Mouse (Mus musculus) neural tube, embryonic 15.5 days (tissue): ENCODE measurements around the gene Rnf187. TPM values are rescaled to one million over a fixed set of nuclear protein-coding genes. Genes with fewer than 3 reads are reported as not detected.

Experiments used
- ATAC-seq: fragments of 200-750 bp; cut with Nextera tagmentation; 2 replicates; pipeline ENCODE4 v1.8.0; 2017; ENCODE audit warnings: mild to moderate bottlenecking, moderate TSS enrichment, moderate library complexity; ENCODE audit not compliant: low FRiP score
- H3K27ac ChIP-seq: fragments of 300-500 bp; sonication (generic); replicated peaks from 2 replicates; pipeline ENCODE4 v1.5.1; 2015; ENCODE audit warnings: mild to moderate bottlenecking, inconsistent platforms
- H3K27me3 ChIP-seq: fragments of 300-500 bp; sonication (generic); replicated peaks from 2 replicates; pipeline ENCODE4 v1.6.1; 2015; ENCODE audit warnings: inconsistent platforms
- H3K36me3 ChIP-seq: fragments of 300-500 bp; sonication (generic); 2 replicates; pipeline ENCODE4 v1.6.1; 2015; ENCODE audit warnings: inconsistent platforms
- H3K4me1 ChIP-seq: fragments of 300-500 bp; sonication (generic); 2 replicates; pipeline ENCODE4 v1.6.1; 2015; ENCODE audit warnings: inconsistent platforms
- H3K4me2 ChIP-seq: fragments of 300-500 bp; sonication (generic); 2 replicates; pipeline ENCODE4 v1.6.1; 2015; ENCODE audit warnings: inconsistent platforms, mild to moderate bottlenecking, moderate library complexity
- H3K4me3 ChIP-seq: fragments of 300-500 bp; sonication (generic); replicated peaks from 2 replicates; pipeline ENCODE4 v1.5.1; 2015; ENCODE audit warnings: mild to moderate bottlenecking, inconsistent platforms
- H3K9ac ChIP-seq: fragments of 300-500 bp; sonication (generic); replicated peaks from 2 replicates; pipeline ENCODE4 v1.6.1; 2015; ENCODE audit warnings: mild to moderate bottlenecking, inconsistent platforms
- H3K9me3 ChIP-seq: fragments of 300-500 bp; sonication (generic); replicated peaks from 2 replicates; pipeline ENCODE4 v1.6.1; 2016; ENCODE audit warnings: inconsistent platforms
- WGBS: fragments of 180-500 bp; shearing (Covaris S2); methylation state at CpG from one replicate; pipeline ENCODE4 v1.1.7; 2015; ENCODE audit warnings: mixed read lengths; 5-methylcytosine and 5-hydroxymethylcytosine counted together
- polyA plus RNA-seq: library from polyadenylated mRNA; unstranded; fragments of >200 nt; fragmentation: Nextera tagmentation; extraction: Ambion mirVana; gene quantifications from 2 replicates; pipeline ENCODE4 v1.2.1, GENCODE M21; 2015

The Rnf187 gene
- polyA plus RNA-seq, 1 experiment from 2014 or later: 636 TPM

- peaks cover 21% of the 10 kb centered on the region for H3K4me1 ChIP-seq
- no peak overlapping the region for H3K4me2 ChIP-seq
- H3K27me3 ChIP-seq: no peaks in the 10 kb centered on the region
- H3K9ac ChIP-seq: no peak overlapping the region
- 72% methylated on average over 4 of the region's 4 CpGs for WGBS
- ATAC-seq: no peak
- H3K27ac ChIP-seq: no peak overlapping the region
- H3K9me3 ChIP-seq: no peaks in the 10 kb centered on the region
- no peak overlapping the region for H3K4me3 ChIP-seq
- H3K36me3 ChIP-seq: peaks cover 52% of the 10 kb centered on the region
These were observed 7.1 kb downstream of the Rnf187 start for GRCm38 (mm10) chr11:58931576-58931975.

DNA sequence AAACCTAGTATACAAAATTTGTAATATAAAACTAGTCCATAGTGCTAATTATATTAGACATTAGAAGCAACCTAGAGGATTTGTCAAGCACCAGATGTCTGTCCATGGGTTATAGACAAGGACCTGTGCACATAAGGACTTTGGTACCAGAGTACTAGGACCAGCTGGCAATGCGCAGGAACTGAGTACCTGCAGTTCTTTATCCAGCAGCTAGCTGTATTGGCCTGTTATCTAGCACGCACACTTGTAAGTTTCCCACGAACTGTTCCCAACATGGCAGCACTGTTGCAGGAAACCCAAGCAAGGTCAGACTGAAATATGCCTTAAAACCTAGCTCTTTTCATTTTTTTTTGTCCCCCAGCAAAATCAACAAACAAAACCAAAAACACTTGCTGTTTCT is 8.5 kb downstream of the Rnf187 start:
- WGBS: 93% methylated on average over 3 of the region's 3 CpGs
- Histone ChIP-seq H3K4me3 (no peak overlapping the region), H3K9ac (no peak overlapping the region), H3K4me1 (peaks cover 10% of the 10 kb centered on the region; the same call in 1 of the 2 replicates), H3K4me2 (no peak overlapping the region), H3K9me3 (no peaks in the 10 kb centered on the region), H3K27me3 (no peaks in the 10 kb centered on the region), H3K36me3 (peaks cover 40% of the 10 kb centered on the region), H3K27ac (no peak overlapping the region)
- no peak for ATAC-seq

- H3K9ac ChIP-seq: no peak overlapping the region
- no peaks in the 10 kb centered on the region for H3K27me3 ChIP-seq
- no peak for ATAC-seq
- no peak overlapping the region for H3K27ac ChIP-seq
- no peak overlapping the region for H3K4me2 ChIP-seq
- peaks cover 37% of the 10 kb centered on the region for H3K36me3 ChIP-seq
- H3K4me3 ChIP-seq: no peak overlapping the region
- WGBS: 58% methylated on average over 3 of the region's 3 CpGs
- H3K4me1 ChIP-seq: peaks cover 7% of the 10 kb centered on the region; the same call in 1 of the 2 replicates
- H3K9me3 ChIP-seq: no peaks in the 10 kb centered on the region
These were observed 9.1 kb downstream of the Rnf187 start for GRCm38 (mm10) chr11:58929641-58930040.

DNA sequence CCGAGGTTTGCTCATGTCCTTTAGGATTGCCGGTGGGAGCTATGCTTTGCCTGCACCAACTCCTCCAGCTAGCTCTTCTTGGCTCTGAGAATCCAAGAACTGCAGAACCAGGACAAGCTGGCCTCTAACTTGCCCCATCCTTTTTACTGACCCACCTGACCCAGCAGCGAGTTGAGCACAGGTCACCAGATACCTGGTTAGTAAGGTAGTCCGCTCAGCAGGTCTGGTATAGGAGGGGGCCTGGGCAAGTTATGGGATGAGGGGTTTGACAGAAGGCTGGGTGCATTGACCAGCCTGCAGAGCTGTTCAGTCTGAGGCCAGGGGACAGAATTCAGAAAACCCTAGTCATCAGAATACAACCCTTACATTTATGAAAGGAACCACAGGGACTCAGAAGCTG is 9.7 kb downstream of the Rnf187 start:
- Histone ChIP-seq H3K4me1 (peaks cover 7% of the 10 kb centered on the region; the same call in 1 of the 2 replicates), H3K9me3 (no peaks in the 10 kb centered on the region), H3K36me3 (peaks cover 31% of the 10 kb centered on the region), H3K9ac (no peak overlapping the region), H3K4me3 (no peak overlapping the region), H3K27me3 (no peaks in the 10 kb centered on the region), H3K27ac (no peak overlapping the region), H3K4me2 (no peak overlapping the region)
- 82% methylated on average over 3 of the region's 4 CpGs for WGBS
- ATAC-seq: no peak

DNA sequence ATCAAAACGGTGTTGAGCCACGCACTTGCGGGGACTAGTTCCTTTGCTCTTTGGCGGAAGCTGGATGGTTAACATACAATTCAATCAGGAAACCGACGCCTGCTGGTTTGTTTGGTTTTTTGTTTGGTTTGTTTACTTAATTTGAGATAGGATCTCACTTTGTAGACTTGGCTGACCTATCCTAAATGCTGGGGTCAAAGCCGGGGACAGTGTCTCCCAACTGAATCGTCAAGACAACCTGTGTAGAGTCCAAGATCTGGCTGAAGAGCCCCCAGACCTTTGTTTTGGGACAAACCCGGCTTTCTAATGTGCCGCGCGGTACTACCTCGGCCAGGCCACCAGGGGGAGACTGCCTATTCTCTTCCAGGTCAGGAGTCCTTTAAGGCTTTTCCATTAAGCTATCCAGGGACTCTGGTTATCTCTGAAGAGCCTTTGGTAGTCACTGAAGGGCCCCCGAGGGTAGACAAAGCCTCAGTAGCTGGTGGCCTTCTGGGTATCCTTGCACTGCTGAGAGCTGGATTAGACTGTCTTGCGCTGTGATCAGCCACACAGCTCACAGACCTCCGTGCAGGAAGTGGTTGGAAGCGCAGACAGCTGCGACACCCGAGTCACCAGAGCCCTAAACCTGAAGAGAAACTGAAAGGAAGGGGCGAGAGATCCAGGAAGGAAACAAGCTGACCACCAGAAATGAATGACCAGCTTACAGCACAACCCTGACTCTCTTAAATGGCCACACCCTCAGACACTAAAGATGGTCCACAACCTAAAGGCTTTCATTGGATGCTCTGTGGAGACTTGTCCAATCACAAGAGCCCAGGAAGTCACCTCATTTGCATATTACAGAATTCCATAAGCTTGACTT is 10.7 kb downstream of the Rnf187 start:
- Histone ChIP-seq H3K4me2 (peak overlapping the region; percentile 39), H3K9ac (0 out of 2 replicates have a peak overlapping the region, but pooled peaks have one; percentile 20), H3K4me1 (peaks cover 7% of the 10 kb centered on the region; the same call in 1 of the 2 replicates), H3K27me3 (no peaks in the 10 kb centered on the region), H3K4me3 (0 out of 2 replicates have a peak overlapping the region, but pooled peaks have one; percentile 9), H3K36me3 (peaks cover 21% of the 10 kb centered on the region), H3K27ac (peak overlapping the region; percentile 58), H3K9me3 (no peaks in the 10 kb centered on the region)
- ATAC-seq: peak; percentile 76; the same call in 1 of the 2 replicates
- 37% methylated on average over 20 of the region's 20 CpGs for WGBS

DNA sequence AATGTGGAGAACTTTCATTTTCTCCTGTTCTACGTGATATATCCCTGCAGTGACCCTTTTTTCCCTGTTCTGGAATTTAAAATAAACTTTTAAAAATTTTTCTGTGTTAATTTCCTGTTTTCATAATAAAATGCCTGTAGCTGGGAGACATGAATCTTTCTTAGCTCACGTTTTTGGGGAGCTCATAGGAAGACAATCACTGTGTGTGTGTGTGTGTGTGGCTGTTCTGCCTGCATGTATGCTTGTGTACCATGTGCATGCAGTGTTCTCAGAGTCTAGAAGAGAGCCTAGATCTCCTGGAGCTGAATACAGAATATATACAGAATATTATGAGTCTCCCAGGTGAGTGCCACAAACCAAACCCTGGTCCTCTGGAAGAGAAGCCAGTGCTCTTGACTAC is 11.7 kb downstream of the Rnf187 start:
- WGBS: 81% methylated on average over 2 of the region's 2 CpGs
- no peak for ATAC-seq
- no peak overlapping the region for H3K9ac ChIP-seq

GRCm38 (mm10) chr11:58926651-58927050 is 12.1 kb downstream of the Rnf187 start:
- 97% methylated on average over 2 of the region's 3 CpGs for WGBS
- no peak overlapping the region for H3K4me3 ChIP-seq
- ATAC-seq: no peak
- H3K27ac ChIP-seq: no peak overlapping the region
- no peak overlapping the region for H3K9ac ChIP-seq
- H3K27me3 ChIP-seq: no peaks in the 10 kb centered on the region
- peaks cover 7% of the 10 kb centered on the region; the same call in 1 of the 2 replicates for H3K4me1 ChIP-seq
- H3K4me2 ChIP-seq: no peak overlapping the region
- H3K36me3 ChIP-seq: peaks cover 7% of the 10 kb centered on the region
- no peaks in the 10 kb centered on the region for H3K9me3 ChIP-seq

More for the DNA sequence above, 11.7 kb downstream of the Rnf187 start:
- H3K27ac ChIP-seq: no peak overlapping the region
- peaks cover 7% of the 10 kb centered on the region; the same call in 1 of the 2 replicates for H3K4me1 ChIP-seq
- no peak overlapping the region for H3K4me2 ChIP-seq
- H3K9me3 ChIP-seq: no peaks in the 10 kb centered on the region
- no peak overlapping the region for H3K4me3 ChIP-seq
- peaks cover 11% of the 10 kb centered on the region for H3K36me3 ChIP-seq
- no peaks in the 10 kb centered on the region for H3K27me3 ChIP-seq

DNA sequence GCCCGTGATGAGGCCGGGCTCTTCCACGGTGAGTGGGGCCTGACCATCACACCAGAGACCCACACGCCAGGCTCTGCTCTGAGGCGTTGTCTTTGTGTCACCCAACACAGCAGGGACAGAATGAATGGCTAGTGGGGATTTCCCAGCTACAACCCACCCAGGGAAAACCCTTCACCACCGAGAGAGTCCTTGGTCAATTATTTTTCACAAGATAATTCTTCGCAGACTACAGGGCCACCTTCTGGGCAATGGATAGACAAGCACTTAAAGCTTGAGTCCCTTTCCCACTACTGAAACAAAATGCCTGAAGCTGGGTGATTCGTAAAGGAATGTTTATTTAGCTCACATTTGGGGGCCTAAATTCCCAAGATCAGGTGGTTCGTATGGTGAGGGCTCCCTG is 16.3 kb downstream of the Rnf187 start:
- Histone ChIP-seq H3K4me1 (no peaks in the 10 kb centered on the region), H3K4me2 (no peak overlapping the region), H3K9me3 (no peaks in the 10 kb centered on the region), H3K36me3 (no peaks in the 10 kb centered on the region), H3K9ac (no peak overlapping the region), H3K27me3 (no peaks in the 10 kb centered on the region), H3K4me3 (no peak overlapping the region), H3K27ac (no peak overlapping the region)
- 85% methylated on average over 9 of the region's 9 CpGs for WGBS
- ATAC-seq: no peak

GRCm38 (mm10) chr11:58918759-58919158 is 20.0 kb downstream of the Rnf187 start:
- Histone ChIP-seq H3K4me2 (no peak overlapping the region), H3K9me3 (no peaks in the 10 kb centered on the region), H3K27ac (no peak overlapping the region), H3K36me3 (no peaks in the 10 kb centered on the region), H3K9ac (no peak overlapping the region), H3K4me3 (no peak overlapping the region), H3K27me3 (no peaks in the 10 kb centered on the region), H3K4me1 (0 out of 2 replicates have a peak, but pooled peaks cover 6% of the 10 kb centered on the region)
- ATAC-seq: no peak
- WGBS: 78% methylated on average over 5 of the region's 5 CpGs

DNA sequence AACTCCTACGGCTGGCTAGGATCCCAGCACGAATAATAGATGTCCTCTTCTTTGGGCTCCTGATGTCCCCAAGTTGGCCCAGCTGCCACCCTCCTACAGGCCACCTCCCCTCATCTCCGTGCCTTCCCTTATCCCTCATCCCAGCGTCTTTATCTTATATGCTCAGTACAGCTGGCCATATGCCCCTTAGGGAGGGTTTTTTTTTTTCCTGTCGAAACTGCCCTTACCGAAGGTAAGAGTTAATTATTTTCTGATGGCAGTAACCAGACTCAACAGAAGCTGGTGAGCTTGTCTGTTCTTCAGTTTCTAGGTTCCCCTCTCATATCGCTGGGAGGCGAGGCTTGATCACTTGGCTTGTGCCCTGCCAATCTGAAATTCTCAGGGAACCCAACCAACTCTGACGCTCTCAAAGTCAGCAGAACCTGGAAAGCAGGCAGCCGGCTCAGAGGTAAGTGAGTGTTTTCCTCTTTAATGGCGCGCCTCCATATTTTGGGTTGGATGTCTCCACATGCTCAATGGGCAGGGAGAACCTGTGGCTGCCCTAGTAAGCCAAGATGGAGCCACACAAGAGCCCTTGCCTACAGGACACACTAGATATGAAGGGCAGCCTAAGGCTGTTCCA is 20.9 kb downstream of the Rnf187 start, which contains the start of gene Btnl10:
Gene Btnl10 (plus strand): TSS at position 164 of the 622 bp plus-strand sequence.
- H3K4me3 ChIP-seq: no peak within 1 kb of the TSS
- ATAC-seq: no peak
- no peak within 1 kb of the TSS for H3K4me2 ChIP-seq
- no peaks in the 10 kb centered on the region for H3K27me3 ChIP-seq
- H3K9me3 ChIP-seq: no peaks in the 10 kb centered on the region
- 89% methylated on average over 12 of the region's 12 CpGs for WGBS
- 0 out of 2 replicates have a peak, but pooled peaks cover 6% of the 10 kb centered on the region for H3K4me1 ChIP-seq
- H3K36me3 ChIP-seq: no peaks in the 10 kb centered on the region
- H3K9ac ChIP-seq: no peak within 1 kb of the TSS
- no peak within 1 kb of the TSS for H3K27ac ChIP-seq

- WGBS: 52% methylated on average over 14 of the region's 14 CpGs
- H3K4me2 ChIP-seq: no peak overlapping the region
- H3K4me1 ChIP-seq: 0 out of 2 replicates have a peak, but pooled peaks cover 6% of the 10 kb centered on the region
- H3K9me3 ChIP-seq: no peaks in the 10 kb centered on the region
- ATAC-seq: no peak
- no peak overlapping the region for H3K4me3 ChIP-seq
- no peak overlapping the region for H3K9ac ChIP-seq
- H3K27me3 ChIP-seq: no peaks in the 10 kb centered on the region
- H3K36me3 ChIP-seq: no peaks in the 10 kb centered on the region
- no peak overlapping the region for H3K27ac ChIP-seq
These were observed 21.6 kb downstream of the Rnf187 start for GRCm38 (mm10) chr11:58916879-58917744.
